Mouse (Mus musculus) 3T3-L1 (cell line): ENCODE data around the gene Klhdc8a.

Source experiments
- DNase-seq: peaks from one replicate; pipeline ENCODE4 v3.0.0-alpha.2; 2015; ENCODE audit warnings: low read depth, low spot score

The Klhdc8a gene

GRCm38 (mm10) chr1:132317894-132318863, 19.8 kb downstream of the Klhdc8a start:
- DNase-seq = peak; percentile 44

- peak; percentile 72 for DNase-seq
These were observed 20.8 kb downstream of the Klhdc8a start for GRCm38 (mm10) chr1:132319242-132319641.

- no peak for DNase-seq
These were observed 23.6 kb downstream of the Klhdc8a start for GRCm38 (mm10) chr1:132321821-132322580.

- no peak for DNase-seq
These were observed 24.5 kb downstream of the Klhdc8a start for GRCm38 (mm10) chr1:132322711-132323542.

- no peak for DNase-seq
These were observed 28.4 kb downstream of the Klhdc8a start for GRCm38 (mm10) chr1:132326777-132327176.

- DNase-seq = no peak
These were observed 29.1 kb downstream of the Klhdc8a start for GRCm38 (mm10) chr1:132327477-132327876.

- no peak for DNase-seq
These were observed 30.1 kb downstream of the Klhdc8a start for GRCm38 (mm10) chr1:132328565-132328964.

- no peak for DNase-seq
These were observed 31.2 kb downstream of the Klhdc8a start for GRCm38 (mm10) chr1:132329656-132330055.

- DNase-seq = no peak
These were observed 32.0 kb downstream of the Klhdc8a start for GRCm38 (mm10) chr1:132330397-132330796.

GRCm38 (mm10) chr1:132331283-132331682, 32.9 kb downstream of the Klhdc8a start:
- DNase-seq = no peak

- DNase-seq = no peak
These were observed 34.8 kb downstream of the Klhdc8a start for GRCm38 (mm10) chr1:132333201-132333600.

- peak; percentile 77 for DNase-seq
These were observed 35.3 kb downstream of the Klhdc8a start for GRCm38 (mm10) chr1:132333675-132334141.

GRCm38 (mm10) chr1:132334178-132334801, 35.9 kb downstream of the Klhdc8a start:
- DNase-seq = no peak

- peak; percentile 97 for DNase-seq
These were observed 37.0 kb downstream of the Klhdc8a start for GRCm38 (mm10) chr1:132335378-132335965.

- DNase-seq = no peak
These were observed 38.5 kb downstream of the Klhdc8a start for GRCm38 (mm10) chr1:132336921-132337320.

GRCm38 (mm10) chr1:132338027-132338660, 39.7 kb downstream of the Klhdc8a start:
- DNase-seq = no peak

- DNase-seq = no peak
These were observed 43.5 kb downstream of the Klhdc8a start for GRCm38 (mm10) chr1:132341731-132342501.

GRCm38 (mm10) chr1:132342518-132342917, 44.1 kb downstream of the Klhdc8a start:
- no peak for DNase-seq

- no peak for DNase-seq
These were observed 44.8 kb downstream of the Klhdc8a start for GRCm38 (mm10) chr1:132343191-132343590.
